Mouse (Mus musculus) stomach, postnatal 0 days (tissue): ENCODE measurements around the gene Ctdnep1. TPM values are rescaled to one million over a fixed set of nuclear protein-coding genes. Genes with fewer than 3 reads are reported as not detected.

Experiments
- ATAC-seq: fragments of 200-750 bp; cut with Nextera tagmentation; 2 replicates; pipeline ENCODE4 v1.8.0; 2017; ENCODE audit not compliant: low FRiP score, low TSS enrichment
- DNase-seq: peaks from one replicate; pipeline ENCODE4 v3.0.0-alpha.2; 2016; ENCODE audit warnings: low spot score
- H3K27ac ChIP-seq: fragments of 300-500 bp; sonication (generic); replicated peaks from 2 replicates; pipeline ENCODE4 v1.5.1; 2014; ENCODE audit warnings: mild to moderate bottlenecking, control low read depth
- H3K27me3 ChIP-seq: fragments of 300-500 bp; sonication (generic); 2 replicates; pipeline ENCODE4 v1.6.1; 2014; ENCODE audit warnings: low read length; ENCODE audit not compliant: control insufficient read depth, insufficient read depth
- H3K36me3 ChIP-seq: fragments of 300-500 bp; sonication (generic); 2 replicates; pipeline ENCODE4 v1.6.1; 2014; ENCODE audit warnings: low read length, mixed read lengths; ENCODE audit not compliant: control insufficient read depth, insufficient read depth
- H3K4me1 ChIP-seq: fragments of 300-500 bp; sonication (generic); replicated peaks from 2 replicates; pipeline ENCODE4 v1.6.1; 2014; ENCODE audit warnings: antibody characterized with exemption; ENCODE audit not compliant: control insufficient read depth, insufficient read depth
- H3K4me2 ChIP-seq: fragments of 300-500 bp; sonication (generic); replicated peaks from 2 replicates; pipeline ENCODE4 v1.6.1; 2014; ENCODE audit warnings: low read depth, mild to moderate bottlenecking, control low read depth, moderate library complexity
- H3K4me3 ChIP-seq: fragments of 300-500 bp; sonication (generic); 2 replicates; pipeline ENCODE4 v1.5.1; 2014; ENCODE audit warnings: low read depth, low read length, control low read depth
- H3K9ac ChIP-seq: fragments of 300-500 bp; sonication (generic); 2 replicates; pipeline ENCODE4 v1.6.1; 2014; ENCODE audit warnings: mild to moderate bottlenecking, low read length, control low read depth, mixed read lengths
- H3K9me3 ChIP-seq: fragments of 300-500 bp; sonication (generic); 2 replicates; pipeline ENCODE4 v1.6.1; 2016; ENCODE audit warnings: low read length; ENCODE audit not compliant: control insufficient read depth
- CTCF ChIP-seq: IDR thresholded peaks from 2 replicates; pipeline ENCODE4 v1.5.1; 2016; ENCODE audit warnings: antibody characterized with exemption, low read depth, mild to moderate bottlenecking, moderate library complexity
- EP300 ChIP-seq: optimal IDR thresholded peaks from 2 replicates; pipeline ENCODE3; 2016; ENCODE audit warnings: antibody characterized with exemption
- WGBS: fragments of 180-500 bp; shearing (Covaris S2); extraction: QIAGEN DNeasy Blood & Tissue Kit; methylation state at CpG from one replicate; pipeline ENCODE4 v1.1.7; 2014; 5-methylcytosine and 5-hydroxymethylcytosine counted together
- microRNA counts: library from miRNA; unstranded; fragments of <30 nt; microRNA quantifications from one replicate; lab custom pipeline; 2015
- microRNA-seq: library from miRNA; unstranded; fragments of <30 nt; microRNA quantifications from one replicate; pipeline ENCODE4, GENCODE M21; 2016
- polyA plus RNA-seq: library from polyadenylated mRNA; unstranded; fragments of >200 nt; fragmentation: Nextera tagmentation; extraction: Ambion mirVana; gene quantifications from 2 replicates; pipeline ENCODE4 v1.2.1, GENCODE M21; 2015

Ctdnep1 gene
- polyA plus RNA-seq, 1 experiment from 2014 or later: 13.1 TPM

DNA sequence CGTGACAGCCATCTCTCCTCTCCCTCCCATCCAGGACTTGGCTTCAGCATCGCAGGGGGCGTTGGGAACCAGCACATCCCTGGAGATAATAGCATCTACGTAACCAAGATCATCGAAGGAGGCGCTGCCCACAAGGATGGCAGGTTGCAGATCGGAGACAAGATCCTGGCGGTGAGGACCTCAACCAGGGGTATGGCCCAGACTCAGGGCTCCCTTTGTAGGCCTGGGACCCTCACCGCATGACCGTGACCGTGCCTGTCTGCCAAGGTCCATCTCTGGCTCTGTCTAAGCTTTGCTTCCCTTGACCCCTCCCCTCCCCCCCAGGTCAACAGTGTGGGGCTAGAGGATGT, 50.3 kb downstream of the Ctdnep1 start:
- Histone ChIP-seq H3K4me3 (no peak overlapping the region), H3K4me1 (peaks cover 5% of the 10 kb centered on the region; the same call in 1 of the 2 replicates), H3K27me3 (no peaks in the 10 kb centered on the region), H3K9me3 (no peaks in the 10 kb centered on the region), H3K27ac (no peak overlapping the region), H3K36me3 (peaks cover 7% of the 10 kb centered on the region), H3K4me2 (no peak overlapping the region), H3K9ac (no peak overlapping the region)
- WGBS: 99% methylated on average over 11 of the region's 11 CpGs
- TF ChIP-seq EP300: no peak
- TF ChIP-seq CTCF: no peak
- ATAC-seq: no peak
- DNase-seq: no peak

DNA sequence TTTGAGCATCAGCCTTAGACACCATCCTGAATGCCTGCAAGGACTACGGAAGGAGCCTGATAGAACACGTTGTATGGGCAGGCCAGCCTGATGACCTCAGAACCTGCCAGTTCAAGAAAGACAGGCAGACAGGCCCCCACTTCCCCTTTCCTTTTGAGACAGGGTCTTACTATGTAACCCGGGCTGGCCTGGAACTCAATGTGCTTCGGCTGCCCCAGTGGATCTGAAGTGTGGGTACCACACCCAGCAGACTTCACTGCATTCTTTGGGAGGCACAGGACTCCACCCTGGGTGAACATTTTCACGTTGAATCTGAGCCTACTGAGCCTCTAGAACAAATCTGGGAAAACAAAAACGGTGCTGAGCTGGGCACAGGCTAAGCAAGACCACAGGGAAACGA, 57.2 kb downstream of the Ctdnep1 start:
- no peaks in the 10 kb centered on the region for H3K9me3 ChIP-seq
- no peak overlapping the region for H3K27ac ChIP-seq
- H3K4me3 ChIP-seq: no peak overlapping the region
- no peaks in the 10 kb centered on the region for H3K4me1 ChIP-seq
- WGBS: 61% methylated on average over 7 of the region's 7 CpGs
- DNase-seq (no peak), ATAC-seq (no peak)
- no peak overlapping the region for H3K9ac ChIP-seq
- H3K36me3 ChIP-seq: peaks cover 2% of the 10 kb centered on the region; the same call in 1 of the 2 replicates
- H3K27me3 ChIP-seq: no peaks in the 10 kb centered on the region
- H3K4me2 ChIP-seq: no peak overlapping the region
- no peak for TF ChIP-seq CTCF
- no peak for TF ChIP-seq EP300

DNA sequence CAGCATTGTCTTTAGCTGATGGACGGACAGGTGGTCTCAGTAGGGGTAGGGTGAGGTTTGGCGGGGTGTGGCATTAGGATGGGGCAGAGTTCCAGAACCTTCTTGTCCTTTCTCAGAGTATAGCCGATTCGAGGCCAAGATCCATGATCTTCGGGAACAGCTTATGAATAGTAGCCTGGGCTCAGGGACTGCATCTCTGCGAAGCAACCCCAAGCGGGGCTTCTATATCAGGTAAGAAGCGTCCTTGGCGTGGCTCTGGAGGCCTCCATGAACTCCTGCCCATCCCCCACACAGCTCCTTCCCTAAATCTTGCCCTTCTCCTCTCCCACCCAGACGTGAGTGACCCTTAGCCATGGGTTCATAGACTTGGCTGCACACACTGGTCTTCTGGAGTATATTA, 58.7 kb downstream of the Ctdnep1 start:
- no peaks in the 10 kb centered on the region for H3K27me3 ChIP-seq
- TF ChIP-seq EP300: no peak
- no peak for TF ChIP-seq CTCF
- no peaks in the 10 kb centered on the region for H3K9me3 ChIP-seq
- WGBS: 92% methylated on average over 10 of the region's 10 CpGs
- H3K27ac ChIP-seq: no peak overlapping the region
- peaks cover 2% of the 10 kb centered on the region; the same call in 1 of the 2 replicates for H3K36me3 ChIP-seq
- ATAC-seq (no peak), DNase-seq (no peak)
- H3K4me3 ChIP-seq: no peak overlapping the region
- H3K9ac ChIP-seq: no peak overlapping the region
- H3K4me2 ChIP-seq: no peak overlapping the region
- H3K4me1 ChIP-seq: no peaks in the 10 kb centered on the region

DNA sequence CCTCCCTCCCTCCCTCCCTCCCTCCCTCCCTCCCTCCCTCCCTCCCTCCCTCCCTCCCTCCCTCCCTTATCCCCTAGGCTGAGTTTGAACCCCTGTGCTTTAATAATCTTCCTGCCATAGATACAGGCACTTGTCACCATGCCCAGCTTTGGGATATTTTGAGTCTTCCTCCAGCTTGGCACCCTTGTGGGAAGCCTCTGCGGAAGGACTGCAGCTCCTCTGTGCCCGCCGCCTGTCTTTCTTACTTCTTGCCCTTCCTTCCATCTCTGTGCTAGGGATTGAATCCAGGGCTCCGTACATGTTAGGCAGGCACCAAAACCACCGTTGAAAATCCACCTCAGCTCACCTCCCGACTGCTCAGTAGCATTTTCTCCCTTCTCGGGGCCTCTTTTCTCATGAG, 59.2 kb downstream of the Ctdnep1 start:
- Histone ChIP-seq H3K36me3 (peaks cover 2% of the 10 kb centered on the region; the same call in 1 of the 2 replicates), H3K4me3 (no peak overlapping the region), H3K27me3 (no peaks in the 10 kb centered on the region), H3K9me3 (no peaks in the 10 kb centered on the region), H3K4me2 (no peak overlapping the region), H3K9ac (no peak overlapping the region), H3K27ac (no peak overlapping the region), H3K4me1 (no peaks in the 10 kb centered on the region)
- DNase-seq: no peak
- no peak for ATAC-seq
- no peak for TF ChIP-seq EP300
- TF ChIP-seq CTCF: no peak
- WGBS: 92% methylated on average over 7 of the region's 7 CpGs

MicroRNA genes within 50 kb of the gene (microRNA counts, 519-probe panel; counts per million panel counts)
- microRNA mmu-miR-324-3p (lab: Ali Mortazavi, UCI) (not detected), microRNA mmu-miR-324-5p (lab: Ali Mortazavi, UCI) (4,088 counts per million, percentile 31 among the panel's probes with 10 or more counts)

Small RNAs within 50 kb of the gene (microRNA-seq; reads per million reads assigned to microRNA genes)
- gene Gm44349: not detected
- 1,907 reads per million, percentile 79 among the genes with 10 or more reads in this experiment for gene Mir324

Other genes with a start within 250 kb of the Ctdnep1 start
- 7.9 and 9.0 TPM in 2 replicates for gene Polr2a, start 222.5 kb upstream of the Ctdnep1 start, polyA plus RNA-seq
- 0.11 TPM in 1 of 2 replicates, not detected in the other for gene Slc35g3, start 219.2 kb upstream of the Ctdnep1 start, polyA plus RNA-seq
- 2.6 and 2.7 TPM in 2 replicates for gene Zbtb4, start 215.2 kb upstream of the Ctdnep1 start, polyA plus RNA-seq
- 4.3 and 5.0 TPM in 2 replicates for gene Chrnb1, start 185.2 kb upstream of the Ctdnep1 start, polyA plus RNA-seq
- gene Fgf11, start 179.3 kb upstream of the Ctdnep1 start, polyA plus RNA-seq: 0.67 and 0.90 TPM in 2 replicates
- gene Tmem102, start 175.5 kb upstream of the Ctdnep1 start, polyA plus RNA-seq: 28.4 and 34.4 TPM in 2 replicates
- gene Gm39566, start 165.9 kb upstream of the Ctdnep1 start, polyA plus RNA-seq: not detected in 2 replicates
- not detected in 2 replicates for gene Spem2, start 162.7 kb upstream of the Ctdnep1 start, polyA plus RNA-seq
- gene Spem1, start 159.0 kb upstream of the Ctdnep1 start, polyA plus RNA-seq: not detected in 2 replicates
- gene Nlgn2, start 143.4 kb upstream of the Ctdnep1 start, polyA plus RNA-seq: 2.5 and 2.7 TPM in 2 replicates
- 329 and 366 TPM in 2 replicates for gene Tmem256, start 142.6 kb upstream of the Ctdnep1 start, polyA plus RNA-seq
- gene Plscr3, start 134.8 kb upstream of the Ctdnep1 start, polyA plus RNA-seq: 54.4 and 58.4 TPM in 2 replicates
- gene Tnk1, start 122.4 kb upstream of the Ctdnep1 start, polyA plus RNA-seq: 12.3 TPM in 2 replicates
- gene Tmem95, start 103.1 kb upstream of the Ctdnep1 start, polyA plus RNA-seq: 0.25 and 0.54 TPM in 2 replicates
- gene Kctd11, start 99.8 kb upstream of the Ctdnep1 start, polyA plus RNA-seq: 15.9 and 18.1 TPM in 2 replicates
- gene Acap1, start 85.6 kb upstream of the Ctdnep1 start, polyA plus RNA-seq: 0.70 and 0.71 TPM in 2 replicates
- 5.6 and 5.9 TPM in 2 replicates for gene 2810408A11Rik, start 80.2 kb upstream of the Ctdnep1 start, polyA plus RNA-seq
- gene Neurl4, start 80.1 kb upstream of the Ctdnep1 start, polyA plus RNA-seq: 2.3 and 3.9 TPM in 2 replicates
- 40.6 and 43.3 TPM in 2 replicates for gene Gps2, start 67.3 kb upstream of the Ctdnep1 start, polyA plus RNA-seq
- 1,169 and 1,205 TPM in 2 replicates for gene Eif5a, start 59.2 kb upstream of the Ctdnep1 start, polyA plus RNA-seq
- gene Ybx2, start 45.4 kb upstream of the Ctdnep1 start, polyA plus RNA-seq: 1.4 and 1.7 TPM in 2 replicates
- gene Slc2a4, start 33.0 kb upstream of the Ctdnep1 start, polyA plus RNA-seq: 36.4 and 40.5 TPM in 2 replicates
- gene Cldn7, start 16.4 kb upstream of the Ctdnep1 start, polyA plus RNA-seq: 119 and 125 TPM in 2 replicates
- gene Elp5, start 1.4 kb downstream of the Ctdnep1 start, polyA plus RNA-seq: 73.1 and 73.4 TPM in 2 replicates
- 536 and 544 TPM in 2 replicates for gene Gabarap, start 10.0 kb downstream of the Ctdnep1 start, polyA plus RNA-seq
- gene Phf23, start 14.6 kb downstream of the Ctdnep1 start, polyA plus RNA-seq: 34.4 and 38.5 TPM in 2 replicates
- 9.8 and 11.1 TPM in 2 replicates for gene Dvl2, start 19.4 kb downstream of the Ctdnep1 start, polyA plus RNA-seq
- gene Acadvl, start 34.3 kb downstream of the Ctdnep1 start, polyA plus RNA-seq: 136 and 143 TPM in 2 replicates
- 2.6 and 3.9 TPM in 2 replicates for gene Dlg4, start 35.8 kb downstream of the Ctdnep1 start, polyA plus RNA-seq
- 0.70 and 0.83 TPM in 2 replicates for gene Asgr1, start 72.9 kb downstream of the Ctdnep1 start, polyA plus RNA-seq
- 0.19 and 0.30 TPM in 2 replicates for gene Asgr2, start 111.5 kb downstream of the Ctdnep1 start, polyA plus RNA-seq
- 0.48 and 0.68 TPM in 2 replicates for gene Mgl2, start 149.2 kb downstream of the Ctdnep1 start, polyA plus RNA-seq
- gene Clec10a, start 175.0 kb downstream of the Ctdnep1 start, polyA plus RNA-seq: 1.0 and 1.4 TPM in 2 replicates
- 2.5 and 3.1 TPM in 2 replicates for gene Slc16a11, start 231.6 kb downstream of the Ctdnep1 start, polyA plus RNA-seq
- 5.7 and 6.1 TPM in 2 replicates for gene Slc16a13, start 239.9 kb downstream of the Ctdnep1 start, polyA plus RNA-seq
- gene Bcl6b, start 248.6 kb downstream of the Ctdnep1 start, polyA plus RNA-seq: 3.2 and 3.6 TPM in 2 replicates